Mouse (Mus musculus): ENCODE measurements around the gene Rad54l2. TPM values are rescaled to one million over a fixed set of nuclear protein-coding genes. Genes with fewer than 3 reads are reported as not detected.

Rad54l2 gene
- polyA plus RNA-seq, 1 experiment from 2014 or later = 9.0 TPM

GRCm38 (mm10) chr9:106663200-106663599 lies 125.8 kb downstream of the Rad54l2 start:
- no peak overlapping the region for H3K9ac ChIP-seq
- WGBS = 77% methylated on average over 6 of the region's 6 CpGs
- H3K27me3 ChIP-seq (replicated peaks) = no peaks in the 10 kb centered on the region
- H3K9me3 ChIP-seq = no peaks in the 10 kb centered on the region
- peaks cover 6% of the 10 kb centered on the region; the same call in 1 of the 2 replicates for H3K36me3 ChIP-seq (replicated peaks)
- no peak overlapping the region for H3K4me3 ChIP-seq
- ATAC-seq (replicated peaks) = no peak
- H3K4me1 ChIP-seq = peaks cover 32% of the 10 kb centered on the region
- 0 out of 2 replicates have a peak overlapping the region, but pooled peaks have one; percentile 83 for H3K27ac ChIP-seq
- no peak overlapping the region for H3K4me2 ChIP-seq

GRCm38 (mm10) chr9:106659935-106660334 lies 129.1 kb downstream of the Rad54l2 start:
- ATAC-seq (replicated peaks) = no peak
- peaks cover 42% of the 10 kb centered on the region for H3K4me1 ChIP-seq
- 48% methylated on average over 1 of the region's 1 CpGs for WGBS

DNA sequence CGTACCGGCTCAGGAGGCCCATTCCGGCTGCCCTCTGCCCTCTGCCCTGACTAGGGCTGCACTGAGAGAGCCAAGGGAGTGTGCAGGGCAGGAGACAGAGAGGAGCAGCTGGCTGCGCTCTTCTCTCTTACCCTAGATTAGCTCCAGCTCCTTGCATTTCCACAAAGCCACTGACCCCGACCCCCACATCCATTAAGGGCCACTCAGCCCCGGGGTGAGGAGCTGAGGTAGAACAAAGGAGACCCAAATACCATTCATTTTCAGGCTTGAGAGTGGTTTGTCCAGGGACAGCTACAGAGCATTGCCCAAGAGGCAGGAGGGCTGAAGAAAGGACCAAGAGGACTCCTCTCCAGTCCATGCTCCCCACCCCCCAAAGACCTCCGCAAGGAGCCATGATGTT lies 129.6 kb downstream of the Rad54l2 start:
- Histone ChIP-seq H3K27ac (no peak overlapping the region), H3K27me3 (replicated peaks) (no peaks in the 10 kb centered on the region), H3K4me3 (no peak overlapping the region), H3K9ac (no peak overlapping the region), H3K36me3 (replicated peaks) (peaks cover 6% of the 10 kb centered on the region; the same call in 1 of the 2 replicates), H3K4me1 (peaks cover 42% of the 10 kb centered on the region), H3K9me3 (no peaks in the 10 kb centered on the region), H3K4me2 (no peak overlapping the region)
- no peak for ATAC-seq (replicated peaks)
- WGBS = 17% methylated on average over 7 of the region's 7 CpGs

More at GRCm38 (mm10) chr9:106659935-106660334, 129.1 kb downstream of the Rad54l2 start:
- H3K9ac ChIP-seq = no peak overlapping the region
- H3K36me3 ChIP-seq (replicated peaks) = peaks cover 6% of the 10 kb centered on the region; the same call in 1 of the 2 replicates
- no peak overlapping the region for H3K4me3 ChIP-seq
- no peaks in the 10 kb centered on the region for H3K9me3 ChIP-seq
- no peaks in the 10 kb centered on the region for H3K27me3 ChIP-seq (replicated peaks)
- H3K4me2 ChIP-seq = no peak overlapping the region
- H3K27ac ChIP-seq = no peak overlapping the region

DNA sequence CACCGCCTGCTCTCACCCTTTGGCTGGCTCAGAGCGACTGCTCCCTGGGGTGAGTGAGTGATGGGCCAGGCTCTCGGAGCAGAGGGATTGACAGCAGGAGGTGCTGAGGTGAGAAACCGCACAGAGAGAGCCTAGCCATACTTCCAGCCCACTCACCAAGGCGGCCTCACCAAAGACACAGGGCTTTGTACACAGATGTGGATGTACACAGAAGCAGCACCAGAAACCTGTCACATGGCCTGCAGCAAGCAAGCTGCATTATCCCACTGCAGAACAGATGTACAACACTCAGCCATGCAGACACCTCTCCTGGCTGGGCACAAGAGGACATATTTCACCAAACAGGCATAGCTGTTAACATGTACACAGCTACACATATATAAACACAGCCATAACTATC lies 131.4 kb downstream of the Rad54l2 start:
- Histone ChIP-seq H3K36me3 (replicated peaks) (peaks cover 6% of the 10 kb centered on the region; the same call in 1 of the 2 replicates), H3K4me3 (no peak overlapping the region), H3K9me3 (no peaks in the 10 kb centered on the region), H3K27ac (no peak overlapping the region; the same call in 1 of the 2 replicates), H3K4me1 (peaks cover 33% of the 10 kb centered on the region), H3K27me3 (replicated peaks) (no peaks in the 10 kb centered on the region), H3K4me2 (no peak overlapping the region), H3K9ac (no peak overlapping the region)
- no peak for ATAC-seq (replicated peaks)
- 48% methylated on average over 5 of the region's 5 CpGs for WGBS

DNA sequence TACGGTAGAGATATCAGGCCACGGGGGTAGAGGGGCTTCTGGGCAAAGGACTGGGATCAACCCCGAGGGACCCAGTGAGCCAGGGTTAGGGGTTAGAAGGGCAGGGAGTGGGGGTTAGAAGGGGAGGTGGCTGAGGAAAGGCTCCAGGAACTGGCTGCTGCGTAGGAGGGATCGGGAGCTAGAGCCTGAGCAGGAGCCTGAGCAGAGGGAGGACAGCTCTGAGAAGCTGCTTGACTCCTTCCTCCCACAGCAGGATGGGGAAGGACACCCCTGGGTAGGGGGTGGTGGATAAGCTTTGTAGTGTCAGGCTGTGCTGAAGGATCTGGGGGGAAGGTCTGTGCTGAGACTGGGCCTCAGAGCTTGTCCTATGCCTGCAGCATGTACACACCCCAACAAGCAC lies 132.2 kb downstream of the Rad54l2 start:
- peak overlapping the region; percentile 86; the same call in 1 of the 2 replicates for H3K4me2 ChIP-seq
- H3K36me3 ChIP-seq (replicated peaks) = peaks cover 6% of the 10 kb centered on the region; the same call in 1 of the 2 replicates
- 25% methylated on average over 5 of the region's 5 CpGs for WGBS
- no peak overlapping the region for H3K4me3 ChIP-seq
- ATAC-seq (replicated peaks) = peak; percentile 19
- H3K27me3 ChIP-seq (replicated peaks) = no peaks in the 10 kb centered on the region
- H3K9me3 ChIP-seq = no peaks in the 10 kb centered on the region
- no peak overlapping the region for H3K9ac ChIP-seq
- H3K4me1 ChIP-seq = peaks cover 33% of the 10 kb centered on the region
- H3K27ac ChIP-seq = 0 out of 2 replicates have a peak overlapping the region, but pooled peaks have one; percentile 49

- WGBS = under 1% methylated on average over 37 of the region's 44 CpGs
- Histone ChIP-seq H3K4me3 (peak within 1 kb of the TSS; percentile 60), H3K9ac (peak within 1 kb of the TSS; percentile 65), H3K4me2 (peak within 1 kb of the TSS; percentile 86), H3K9me3 (no peaks in the 10 kb centered on the region), H3K36me3 (replicated peaks) (0 out of 2 replicates have a peak, but pooled peaks cover 6% of the 10 kb centered on the region), H3K27ac (peak within 1 kb of the TSS; percentile 49), H3K27me3 (replicated peaks) (no peaks in the 10 kb centered on the region), H3K4me1 (peaks cover 33% of the 10 kb centered on the region)
- peak; percentile 72 for ATAC-seq (replicated peaks)
Observed at GRCm38 (mm10) chr9:106655884-106656720, 132.9 kb downstream of the Rad54l2 start, which contains the start of gene Grm2. Gene Grm2, minus strand, starts transcription at chr9:106656082.

- H3K9ac ChIP-seq = no peak overlapping the region
- H3K36me3 ChIP-seq (replicated peaks) = peaks cover 5% of the 10 kb centered on the region; the same call in 1 of the 2 replicates
- no peak overlapping the region for H3K4me3 ChIP-seq
- H3K4me1 ChIP-seq = peaks cover 33% of the 10 kb centered on the region
- H3K27ac ChIP-seq = no peak overlapping the region
- H3K27me3 ChIP-seq (replicated peaks) = no peaks in the 10 kb centered on the region
- WGBS = 86% methylated on average over 1 of the region's 1 CpGs
- ATAC-seq (replicated peaks) = no peak
- no peaks in the 10 kb centered on the region for H3K9me3 ChIP-seq
- no peak overlapping the region for H3K4me2 ChIP-seq
Observed at GRCm38 (mm10) chr9:106652720-106653119, 136.3 kb downstream of the Rad54l2 start.

GRCm38 (mm10) chr9:106647226-106647625 lies 141.8 kb downstream of the Rad54l2 start:
- Histone ChIP-seq H3K9ac (no peak overlapping the region), H3K27ac (no peak overlapping the region), H3K4me3 (no peak overlapping the region), H3K36me3 (replicated peaks) (peaks cover 5% of the 10 kb centered on the region; the same call in 1 of the 2 replicates), H3K4me2 (no peak overlapping the region), H3K4me1 (no peaks in the 10 kb centered on the region), H3K9me3 (no peaks in the 10 kb centered on the region), H3K27me3 (replicated peaks) (no peaks in the 10 kb centered on the region)
- ATAC-seq (replicated peaks) = no peak
- WGBS = 80% methylated on average over 27 of the region's 27 CpGs

DNA sequence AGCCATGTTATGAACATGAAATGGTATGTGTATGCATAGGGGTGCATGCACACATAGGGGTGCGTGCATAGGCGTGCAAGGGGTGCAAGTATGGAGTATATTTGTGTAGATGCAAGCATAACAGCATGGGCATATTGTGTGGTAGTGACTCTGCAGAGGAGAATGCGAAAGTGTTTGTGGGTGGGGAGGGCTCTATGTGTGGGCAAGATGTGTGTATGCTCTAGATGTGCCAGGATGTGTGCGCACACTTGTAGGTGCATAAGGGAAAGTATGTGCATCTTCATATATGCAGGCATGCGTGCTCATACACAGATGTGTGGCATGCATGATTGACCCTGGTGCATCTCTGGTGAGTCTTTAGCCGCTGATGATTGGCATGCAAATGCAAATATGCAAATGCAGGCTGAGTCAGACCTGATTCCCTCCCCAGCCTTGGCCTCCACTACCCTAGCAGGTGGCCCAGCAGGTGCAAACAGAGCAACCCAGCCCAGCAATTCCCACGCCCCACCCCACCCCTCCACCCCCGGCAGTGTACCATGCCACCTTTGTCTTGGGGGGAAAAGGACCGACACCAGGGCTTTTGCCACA lies 143.2 kb downstream of the Rad54l2 start:
- no peaks in the 10 kb centered on the region for H3K27me3 ChIP-seq (replicated peaks)
- 83% methylated on average over 9 of the region's 9 CpGs for WGBS
- ATAC-seq (replicated peaks) = no peak
- H3K9me3 ChIP-seq = no peaks in the 10 kb centered on the region
- no peak overlapping the region for H3K4me2 ChIP-seq
- H3K36me3 ChIP-seq (replicated peaks) = peaks cover 4% of the 10 kb centered on the region; the same call in 1 of the 2 replicates
- H3K27ac ChIP-seq = no peak overlapping the region
- H3K4me1 ChIP-seq = no peaks in the 10 kb centered on the region
- H3K9ac ChIP-seq = no peak overlapping the region
- H3K4me3 ChIP-seq = no peak overlapping the region

DNA sequence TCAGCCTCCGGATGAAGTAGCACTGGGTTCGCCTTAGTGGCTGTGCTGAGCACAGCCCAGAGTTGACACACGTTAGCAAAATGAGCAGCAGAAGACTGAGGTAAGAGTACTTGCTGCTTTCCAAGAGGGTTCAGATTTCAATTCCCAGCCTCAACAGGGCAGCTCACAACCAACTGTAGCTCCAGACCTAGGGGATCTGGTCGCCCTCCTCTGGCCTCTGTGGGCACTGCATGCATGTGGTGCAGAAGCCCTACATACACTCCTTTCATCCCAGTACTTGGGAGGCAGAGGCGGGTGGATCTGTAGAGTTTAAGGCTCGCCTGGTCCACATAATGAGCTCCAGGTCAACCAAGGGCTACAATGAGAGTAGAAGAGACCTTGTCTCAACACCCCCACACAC lies 145.2 kb downstream of the Rad54l2 start:
- Histone ChIP-seq H3K9me3 (no peaks in the 10 kb centered on the region), H3K36me3 (replicated peaks) (no peaks in the 10 kb centered on the region), H3K9ac (no peak overlapping the region), H3K4me3 (no peak overlapping the region), H3K27me3 (replicated peaks) (no peaks in the 10 kb centered on the region), H3K27ac (no peak overlapping the region), H3K4me2 (no peak overlapping the region), H3K4me1 (no peaks in the 10 kb centered on the region)
- 73% methylated on average over 6 of the region's 6 CpGs for WGBS
- ATAC-seq (replicated peaks) = no peak

- H3K27me3 ChIP-seq (replicated peaks) = no peaks in the 10 kb centered on the region
- WGBS = 28% methylated on average over 7 of the region's 7 CpGs
- H3K9ac ChIP-seq = no peak overlapping the region
- no peaks in the 10 kb centered on the region for H3K4me1 ChIP-seq
- H3K4me2 ChIP-seq = no peak overlapping the region
- no peaks in the 10 kb centered on the region for H3K9me3 ChIP-seq
- no peak overlapping the region for H3K4me3 ChIP-seq
- ATAC-seq (replicated peaks) = no peak
- H3K36me3 ChIP-seq (replicated peaks) = no peaks in the 10 kb centered on the region
- H3K27ac ChIP-seq = no peak overlapping the region
Observed at GRCm38 (mm10) chr9:106643128-106643527, 145.9 kb downstream of the Rad54l2 start.

- WGBS = 39% methylated on average over 4 of the region's 5 CpGs
- ATAC-seq (replicated peaks) = no peak
- no peaks in the 10 kb centered on the region for H3K27me3 ChIP-seq (replicated peaks)
- no peak overlapping the region for H3K27ac ChIP-seq
- no peak overlapping the region for H3K9ac ChIP-seq
- no peaks in the 10 kb centered on the region for H3K4me1 ChIP-seq
- no peak overlapping the region for H3K4me2 ChIP-seq
- no peaks in the 10 kb centered on the region for H3K9me3 ChIP-seq
- H3K36me3 ChIP-seq (replicated peaks) = no peaks in the 10 kb centered on the region
- no peak overlapping the region for H3K4me3 ChIP-seq
Observed at GRCm38 (mm10) chr9:106641346-106641745, 147.6 kb downstream of the Rad54l2 start.
